Mouse (Mus musculus) embryonic facial prominence, embryonic 12.5 days (tissue): Measurements from ENCODE around the gene Tmem198b. TPM values are rescaled to one million over a fixed set of nuclear protein-coding genes. Genes with fewer than 3 reads are reported as not detected.

ENCODE experiments used
- polyA plus RNA-seq: library from polyadenylated mRNA; unstranded; fragments of >200 nt; fragmentation: Nextera tagmentation; extraction: Ambion mirVana; gene quantifications from 2 replicates; pipeline ENCODE4 v1.2.1, GENCODE M21; 2016

The Tmem198b gene
- polyA plus RNA-seq, 1 experiment from 2014 or later = 25.7 TPM

Other genes with a start within 250 kb of the Tmem198b start
- gene Pa2g4, start 238.4 kb downstream of the Tmem198b start, polyA plus RNA-seq = 189 and 192 TPM in 2 replicates
- 20.9 TPM in 2 replicates for gene Erbb3, start 214.7 kb downstream of the Tmem198b start, polyA plus RNA-seq
- 668 and 696 TPM in 2 replicates for gene Rps26, start 177.6 kb downstream of the Tmem198b start, polyA plus RNA-seq
- 5.5 and 6.6 TPM in 2 replicates for gene Ikzf4, start 158.4 kb downstream of the Tmem198b start, polyA plus RNA-seq
- 18.5 and 19.5 TPM in 2 replicates for gene Suox, start 130.3 kb downstream of the Tmem198b start, polyA plus RNA-seq
- 80.0 and 85.6 TPM in 2 replicates for gene Rab5b, start 108.1 kb downstream of the Tmem198b start, polyA plus RNA-seq
- gene Pmel, start 100.2 kb downstream of the Tmem198b start, polyA plus RNA-seq = 26.3 and 48.0 TPM in 2 replicates
- gene Cdk2, start 99.3 kb downstream of the Tmem198b start, polyA plus RNA-seq = 134 and 143 TPM in 2 replicates
- gene Dgka, start 59.5 kb downstream of the Tmem198b start, polyA plus RNA-seq = 9.3 and 10.4 TPM in 2 replicates
- 48.9 and 53.1 TPM in 2 replicates for gene Pym1, start 56.5 kb downstream of the Tmem198b start, polyA plus RNA-seq
- 0.42 and 0.93 TPM in 2 replicates for gene Mmp19, start 13.5 kb downstream of the Tmem198b start, polyA plus RNA-seq
- 55.6 and 60.5 TPM in 2 replicates for gene Dnajc14, start 308 bp downstream of the Tmem198b start, polyA plus RNA-seq
- gene Sarnp, start 13.0 kb upstream of the Tmem198b start, polyA plus RNA-seq = 227 and 230 TPM in 2 replicates
- 31.5 and 35.5 TPM in 2 replicates for gene Ormdl2, start 17.3 kb upstream of the Tmem198b start, polyA plus RNA-seq
- gene Gdf11, start 87.3 kb upstream of the Tmem198b start, polyA plus RNA-seq = 10.8 and 11.9 TPM in 2 replicates
- gene Cd63, start 96.6 kb upstream of the Tmem198b start, polyA plus RNA-seq = 459 and 465 TPM in 2 replicates
- gene Rdh5, start 118.5 kb upstream of the Tmem198b start, polyA plus RNA-seq = 14.2 and 14.7 TPM in 2 replicates
- gene Bloc1s1, start 119.7 kb upstream of the Tmem198b start, polyA plus RNA-seq = 210 and 215 TPM in 2 replicates
- 5.2 TPM in 2 replicates for gene Itga7, start 129.4 kb upstream of the Tmem198b start, polyA plus RNA-seq
- 0.13 TPM in 1 of 2 replicates, not detected in the other for gene Mettl7b, start 156.6 kb upstream of the Tmem198b start, polyA plus RNA-seq
- not detected in 2 replicates for gene Olfr9, start 185.1 kb upstream of the Tmem198b start, polyA plus RNA-seq
- not detected in 2 replicates for gene Olfr763, start 206.4 kb upstream of the Tmem198b start, polyA plus RNA-seq
- gene Olfr764-ps1, start 235.5 kb upstream of the Tmem198b start, polyA plus RNA-seq = not detected in 2 replicates
- not detected in 2 replicates for gene Olfr765, start 245.6 kb upstream of the Tmem198b start, polyA plus RNA-seq